Mouse (Mus musculus): ENCODE measurements at regions not wholly inside any gene's neighbourhood (a gene's known extent, or its start where the extent isn't known, plus 50 kb on each side); places are given as distances from the start of the nearest gene placed in this dataset.
"Not testable (repeated sequence)": the region's sequence is repeated elsewhere in the genome, so short reads cannot be mapped to it uniquely, and the experiment has no call there.

DNA sequence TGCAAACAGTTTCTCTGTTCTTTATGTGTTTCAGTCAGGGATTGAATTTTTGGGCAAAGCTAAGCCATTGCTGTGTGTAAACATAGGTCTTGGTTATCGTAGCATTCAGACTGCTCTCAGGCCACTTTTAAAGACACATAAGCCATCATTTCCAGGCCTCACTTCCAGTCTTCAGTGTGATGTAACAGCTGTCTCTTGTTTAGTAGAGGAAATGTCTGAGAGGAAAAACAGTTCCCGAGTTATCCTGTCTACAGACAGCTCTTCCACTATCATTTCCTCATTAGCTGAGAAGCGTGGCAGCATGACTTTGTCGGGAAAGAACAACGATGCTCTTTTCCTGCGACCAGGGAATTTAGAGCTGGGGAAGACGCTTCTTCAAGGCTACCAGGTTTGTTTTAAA is 196.9 kb downstream of the Fam198b start:
- no peak for DNase-seq (ENCODE audit: low spot score)

GRCm38 (mm10) chr3:80082780-80083519 is 198.6 kb downstream of the Fam198b start:
- no peak for DNase-seq (ENCODE audit: low spot score)

DNA sequence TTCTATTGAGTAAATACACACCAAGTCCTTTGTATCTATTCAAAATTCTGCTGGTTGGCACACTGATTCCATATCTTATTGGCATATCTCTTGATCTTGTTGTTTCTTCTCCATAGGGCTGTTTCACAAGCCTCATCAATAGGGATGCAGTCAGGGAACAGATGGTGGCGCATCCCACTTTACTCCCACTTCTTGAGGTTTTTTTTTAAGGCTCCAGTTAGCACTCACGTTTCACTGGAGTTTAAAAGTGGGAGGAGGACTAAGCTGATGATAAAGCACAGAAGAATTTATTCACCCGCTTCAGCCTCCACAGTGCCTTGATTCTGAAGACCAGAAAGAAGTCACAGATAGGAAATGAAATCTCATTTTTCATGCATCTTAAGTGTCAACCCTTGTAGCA is 199.8 kb downstream of the Fam198b start:
- DNase-seq (ENCODE audit: low spot score): peak; percentile 39

GRCm38 (mm10) chr3:80099625-80100024 is 215.3 kb downstream of the Fam198b start:
- DNase-seq (ENCODE audit: low spot score): no peak

- DNase-seq (ENCODE audit: low spot score): no peak
These were observed 235.9 kb downstream of the Fam198b start for GRCm38 (mm10) chr3:80120177-80120736.

DNA sequence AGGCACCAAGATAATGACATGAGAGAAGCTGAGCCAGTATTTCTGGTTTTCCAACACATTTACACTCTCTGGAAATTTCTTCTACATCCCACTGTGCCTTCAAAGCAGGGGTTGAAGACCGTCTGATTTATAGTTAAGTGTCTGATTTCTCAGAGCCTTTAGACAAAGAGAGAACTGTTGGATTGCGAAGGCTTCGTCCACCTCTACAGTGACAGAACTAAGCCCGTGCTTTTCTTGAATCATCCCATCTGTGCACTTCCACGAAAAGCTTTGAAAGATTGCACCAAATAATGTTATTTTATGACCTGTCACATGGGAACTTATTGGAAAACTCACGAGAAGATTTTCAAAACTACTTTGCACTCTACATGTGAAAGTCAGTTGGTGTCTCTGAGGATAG is 239.3 kb downstream of the Fam198b start:
- DNase-seq (ENCODE audit: low spot score): no peak

DNA sequence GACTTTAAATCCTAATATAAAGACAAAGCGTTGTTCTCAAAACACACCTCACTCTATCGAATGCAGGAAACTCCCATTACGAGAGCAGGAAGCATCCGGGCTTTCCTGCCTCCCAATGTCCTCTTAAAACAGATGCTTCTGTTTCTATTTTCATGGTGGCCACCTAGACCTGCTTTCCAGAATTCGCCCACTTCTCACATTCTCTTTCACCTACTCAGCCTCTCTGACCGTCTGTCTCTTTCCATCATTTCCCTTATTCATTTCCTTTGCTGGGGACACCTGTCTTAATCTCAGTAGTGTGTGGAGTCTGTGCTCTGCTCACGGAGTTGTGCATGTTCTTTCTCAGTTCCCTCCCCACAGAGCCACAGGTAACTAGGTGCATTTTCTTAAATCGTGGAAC is 240.3 kb downstream of the Fam198b start:
- no peak for DNase-seq (ENCODE audit: low spot score)

DNA sequence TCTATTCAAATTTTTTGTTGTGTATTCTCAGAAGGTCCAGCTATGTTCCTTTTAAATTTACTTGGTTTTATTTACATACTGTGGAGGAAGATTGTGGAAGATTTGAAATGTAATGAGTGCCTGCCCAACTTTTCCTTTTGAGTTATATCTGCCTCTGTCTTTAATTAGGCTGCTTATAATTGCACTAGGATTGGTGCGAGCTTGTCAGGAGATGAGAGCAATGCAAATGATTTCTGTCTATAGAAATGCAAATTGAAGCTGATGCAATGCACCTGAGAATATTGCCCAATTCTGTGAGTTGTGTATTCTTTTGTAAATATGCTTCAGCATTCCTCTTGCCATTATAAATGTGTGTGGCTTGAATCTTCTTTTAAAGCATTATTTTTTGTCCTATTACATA is 257.4 kb downstream of the Fam198b start:
- no peak for DNase-seq (ENCODE audit: low spot score)

DNA sequence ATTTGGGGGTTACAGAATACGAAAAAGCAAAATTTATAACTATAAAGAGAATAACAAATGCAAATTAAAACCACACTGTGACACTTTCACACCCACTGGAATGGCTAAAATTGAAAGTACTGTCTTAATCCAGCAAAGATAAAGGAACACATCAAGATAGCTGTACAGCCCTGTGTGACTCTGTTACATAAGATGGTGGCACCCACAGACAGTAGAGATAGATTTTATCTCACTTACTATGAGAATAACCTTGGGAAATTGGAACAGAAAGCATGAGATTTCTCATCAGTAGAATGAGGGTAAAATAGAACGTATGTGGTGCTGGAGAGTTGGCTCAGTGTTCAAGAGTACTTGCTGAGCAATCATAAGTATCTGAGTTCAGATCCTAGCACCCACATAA is 276.1 kb downstream of the Fam198b start:
- no peak for DNase-seq (ENCODE audit: low spot score)

GRCm38 (mm10) chr3:80181749-80182148 is 297.4 kb downstream of the Fam198b start:
- no peak for DNase-seq (ENCODE audit: low spot score)

DNA sequence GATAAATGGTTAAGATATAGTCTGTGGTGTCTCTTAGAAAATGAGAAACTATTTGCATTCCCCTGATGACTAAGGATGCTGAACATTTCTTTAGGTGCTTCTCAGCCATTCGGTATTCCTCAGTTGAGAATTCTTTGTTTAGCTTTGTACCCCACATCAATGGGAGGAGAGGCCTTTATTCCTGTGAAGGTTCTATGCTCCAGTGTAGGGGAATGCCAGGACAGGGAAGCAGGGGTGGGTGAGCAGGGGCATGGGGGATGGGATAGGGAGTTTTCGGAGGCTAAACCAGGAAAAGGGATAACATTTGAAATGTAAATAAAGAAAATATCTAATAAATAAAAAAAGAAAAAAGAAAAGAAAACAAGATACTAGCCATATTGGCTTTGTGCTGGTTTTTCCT is 297.8 kb downstream of the Fam198b start:
- not testable (repeated sequence) for DNase-seq (ENCODE audit: low spot score)

- DNase-seq (ENCODE audit: low spot score): no peak
These were observed 303.1 kb downstream of the Fam198b start for GRCm38 (mm10) chr3:80187406-80187805.

DNA sequence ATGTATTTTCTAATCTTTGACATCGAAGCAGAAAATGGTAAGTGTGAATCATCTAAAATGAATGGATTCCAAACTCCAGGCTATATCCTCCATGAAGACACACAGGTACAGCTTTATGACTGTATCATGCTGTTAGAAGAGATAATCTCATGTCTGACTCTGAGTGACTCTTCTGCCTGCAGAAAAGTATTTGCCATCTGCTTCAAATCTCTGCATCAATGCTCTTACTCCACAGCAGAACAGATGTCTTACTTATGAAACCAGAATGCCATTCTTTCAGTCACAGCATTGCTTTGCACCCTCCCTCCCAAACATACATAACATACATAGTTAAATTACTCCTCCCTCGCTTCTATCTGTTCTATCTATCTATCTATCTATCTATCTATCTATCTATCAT is 316.6 kb downstream of the Fam198b start:
- peak; percentile 13 for DNase-seq (ENCODE audit: low spot score)

DNA sequence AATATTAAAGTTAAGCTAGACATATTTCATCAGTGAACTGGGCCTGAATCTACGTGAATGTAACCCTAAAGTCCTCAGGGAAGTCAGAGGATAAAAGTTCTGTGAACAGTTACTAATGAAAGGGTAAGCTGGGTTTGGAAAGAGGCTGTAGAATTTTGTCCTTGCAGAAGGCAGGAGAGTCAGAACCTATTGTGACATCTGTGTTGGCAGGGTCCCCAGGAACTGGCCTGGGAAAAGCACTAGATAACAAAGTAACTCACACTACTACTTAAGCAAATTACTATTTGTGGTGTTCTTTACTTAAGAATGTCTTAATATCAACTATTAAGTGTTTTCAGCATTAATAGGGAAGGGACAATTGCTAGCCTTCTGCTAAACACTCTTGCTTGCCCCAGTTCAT is 320.5 kb downstream of the Fam198b start:
- DNase-seq (ENCODE audit: low spot score): no peak

DNA sequence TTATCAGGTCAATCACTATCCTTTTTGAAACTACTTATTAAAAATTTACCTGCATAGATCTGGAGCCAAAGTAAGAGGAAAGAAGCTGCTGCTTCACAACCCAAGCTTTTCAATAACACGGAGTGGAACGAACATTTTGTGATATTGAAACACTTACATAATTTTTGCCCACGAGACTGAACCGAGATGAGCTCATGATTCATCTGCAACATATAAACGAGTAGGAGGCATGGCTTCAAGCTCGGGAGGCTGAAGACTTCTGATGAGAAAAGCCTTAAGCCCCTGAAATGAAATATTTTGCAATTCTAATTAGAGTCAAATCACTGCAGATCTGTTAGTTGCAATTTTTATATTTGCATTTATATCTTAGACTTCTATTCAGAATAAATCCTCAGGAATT is 321.0 kb downstream of the Fam198b start:
- peak; percentile 55 for DNase-seq (ENCODE audit: low spot score)

DNA sequence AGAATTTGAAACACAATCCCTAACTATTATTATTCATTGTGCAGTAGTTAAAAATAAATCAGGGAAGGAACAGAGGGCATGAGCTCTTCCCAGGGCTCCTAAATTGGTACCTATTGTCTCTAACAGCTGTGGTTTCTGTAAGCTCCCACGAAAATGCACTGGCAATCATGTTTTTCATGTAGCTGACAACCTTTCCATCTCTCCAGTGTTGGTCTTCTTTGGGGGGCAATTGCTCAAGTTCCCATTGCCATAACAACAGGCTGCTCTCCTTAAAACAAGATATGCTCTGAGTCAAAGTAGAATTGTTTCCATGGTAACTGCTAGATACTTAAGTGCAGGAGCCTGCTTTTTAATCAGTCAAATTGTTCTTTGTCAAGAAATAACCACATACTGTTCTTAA is 322.7 kb downstream of the Fam198b start:
- peak; percentile 22 for DNase-seq (ENCODE audit: low spot score)

- no peak for DNase-seq (ENCODE audit: low spot score)
These were observed 323.7 kb downstream of the Fam198b start for GRCm38 (mm10) chr3:80208028-80208427.

GRCm38 (mm10) chr3:80209596-80209995 is 325.3 kb downstream of the Fam198b start:
- DNase-seq (ENCODE audit: low spot score): no peak

DNA sequence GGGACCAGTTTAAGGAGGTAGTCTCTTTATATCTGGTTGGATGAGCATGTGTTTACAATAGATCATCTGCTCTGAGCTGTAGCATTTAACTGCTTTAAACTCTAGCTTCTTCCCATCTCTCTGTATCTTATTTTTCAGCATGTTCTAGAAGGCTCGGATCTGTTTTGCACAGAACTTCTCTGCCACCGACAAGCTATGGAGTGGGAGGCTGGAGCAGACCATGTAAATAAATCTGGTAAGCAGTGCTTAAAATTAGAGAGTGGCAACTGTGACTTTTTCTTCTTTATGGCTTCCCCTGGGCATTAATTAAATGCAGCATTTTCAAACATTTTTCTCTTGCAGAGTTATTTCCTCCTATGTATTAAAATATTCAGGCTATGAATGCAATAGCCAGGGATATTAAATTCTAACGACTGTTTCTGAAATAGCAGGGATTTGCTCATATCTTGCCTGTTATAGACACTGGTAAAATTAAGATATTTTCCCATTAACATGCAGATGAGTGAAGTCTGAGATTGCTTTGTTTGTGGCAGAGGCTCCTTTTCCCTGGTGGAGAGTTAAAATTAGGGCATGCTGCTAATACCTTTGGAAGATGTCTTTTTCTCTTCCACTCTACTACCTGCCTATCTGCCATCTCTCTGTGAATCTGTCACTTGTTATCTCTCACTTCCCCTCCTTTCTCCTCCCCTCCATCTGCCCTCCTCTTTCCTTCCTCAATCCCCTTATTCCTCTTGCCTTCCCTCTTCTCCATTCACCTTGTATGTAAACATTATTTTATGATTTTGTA is 327.2 kb downstream of the Fam198b start:
- peak; percentile 39 for DNase-seq (ENCODE audit: low spot score)

- peak; percentile 39 for DNase-seq (ENCODE audit: low spot score)
These were observed 364.3 kb downstream of the Fam198b start for GRCm38 (mm10) chr3:80248611-80249010.

- DNase-seq (ENCODE audit: low spot score): no peak
These were observed 365.6 kb downstream of the Fam198b start for GRCm38 (mm10) chr3:80249974-80250373.

GRCm38 (mm10) chr3:80255304-80255703 is 371.0 kb downstream of the Fam198b start:
- no peak for DNase-seq (ENCODE audit: low spot score)

- DNase-seq (ENCODE audit: low spot score): no peak
These were observed 372.1 kb downstream of the Fam198b start for GRCm38 (mm10) chr3:80256383-80256782.

Measured in layer of hippocampus, adult 11-12 months (tissue).